Mouse (Mus musculus): ENCODE data around the gene Exosc10. TPM values are rescaled to one million over a fixed set of nuclear protein-coding genes. Genes with fewer than 3 reads are reported as not detected.
A peak's percentile ranks its signal among the peaks of the same experiment; 100 is the strongest.

Gene Exosc10
- polyA plus RNA-seq, 1 experiment from 2014 or later = 82.1 TPM

DNA sequence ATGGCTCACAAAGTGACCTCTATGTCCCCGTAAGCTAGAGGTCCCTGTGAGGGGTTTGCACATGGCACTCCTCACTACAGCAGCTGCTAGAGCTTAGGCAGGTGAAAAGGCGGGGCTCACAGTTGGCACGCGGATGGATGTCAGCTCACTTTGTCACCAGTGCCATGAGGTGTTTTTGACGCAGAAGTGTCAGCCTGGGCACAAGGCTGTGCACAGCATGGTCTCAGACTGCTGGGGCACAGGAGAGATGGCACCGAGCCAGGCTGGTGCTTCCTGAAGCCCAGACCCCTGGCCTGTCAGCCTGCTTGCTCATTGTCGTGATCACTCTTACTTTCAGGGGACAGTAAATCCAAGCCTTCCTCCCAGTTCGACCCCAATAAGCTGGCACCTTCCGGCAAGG, 22.5 kb downstream of the Exosc10 start:
- 86% methylated on average over 9 of the region's 9 CpGs for WGBS
- no peak overlapping the region for H3K4me2 ChIP-seq
- no peak overlapping the region for H3K27ac ChIP-seq
- no peaks in the 10 kb centered on the region for H3K4me1 ChIP-seq
- no peak overlapping the region for H3K4me3 ChIP-seq
- H3K9ac ChIP-seq = no peak overlapping the region
- peaks cover 74% of the 10 kb centered on the region for H3K36me3 ChIP-seq
- H3K27me3 ChIP-seq = no peaks in the 10 kb centered on the region
- H3K9me3 ChIP-seq = no peaks in the 10 kb centered on the region
- no peak for ATAC-seq (ENCODE audit: insufficient number of reproducible peaks, low FRiP score, low TSS enrichment, low read depth)

DNA sequence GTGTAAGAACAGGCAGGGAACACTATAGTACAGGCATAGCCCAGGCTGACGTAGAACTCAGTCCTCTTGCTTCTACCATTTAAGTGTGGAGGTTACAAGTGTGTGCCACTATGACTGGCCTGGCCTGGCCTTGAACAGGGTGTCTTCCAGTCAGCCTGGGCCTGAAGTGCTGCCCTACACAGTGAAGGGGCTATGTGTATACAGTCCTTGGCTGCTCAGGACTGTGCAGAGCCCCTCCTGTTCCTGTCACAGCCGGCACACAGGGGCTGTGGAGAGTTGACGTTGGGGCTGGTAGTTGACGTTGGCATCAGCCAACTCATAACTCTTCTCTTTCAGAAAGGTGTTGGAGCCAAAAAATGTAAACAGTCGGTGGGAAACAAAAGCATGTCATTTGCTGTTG, 23.2 kb downstream of the Exosc10 start:
- Histone ChIP-seq H3K9me3 (no peaks in the 10 kb centered on the region), H3K4me1 (no peaks in the 10 kb centered on the region), H3K9ac (no peak overlapping the region), H3K36me3 (peaks cover 67% of the 10 kb centered on the region), H3K4me3 (no peak overlapping the region), H3K27me3 (no peaks in the 10 kb centered on the region), H3K4me2 (no peak overlapping the region), H3K27ac (no peak overlapping the region)
- WGBS = 87% methylated on average over 5 of the region's 5 CpGs
- ATAC-seq (ENCODE audit: insufficient number of reproducible peaks, low FRiP score, low TSS enrichment, low read depth) = 0 out of 2 replicates have a peak, but pooled peaks have one; percentile 53

DNA sequence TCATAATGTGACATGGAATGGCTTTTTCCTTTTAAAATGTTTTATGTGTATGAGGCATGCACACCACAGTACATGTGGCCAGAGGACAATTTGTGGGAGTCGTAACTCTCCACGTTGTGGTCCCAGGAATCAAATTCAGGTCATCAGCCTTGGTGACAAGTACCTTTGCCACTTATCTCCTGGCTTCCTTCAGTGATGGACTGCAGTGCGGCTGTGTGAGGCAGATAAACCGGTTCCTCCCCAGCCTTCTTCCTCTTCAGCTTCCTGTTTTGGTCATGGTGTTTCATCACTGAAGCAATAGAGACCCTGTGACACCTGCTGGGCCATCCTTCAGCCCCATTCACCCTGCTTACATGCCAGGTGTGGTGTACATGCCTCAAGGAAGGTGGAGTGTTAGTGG, 25.0 kb downstream of the Exosc10 start:
- 69% methylated on average over 4 of the region's 4 CpGs for WGBS
- Histone ChIP-seq H3K4me3 (no peak overlapping the region), H3K36me3 (peaks cover 50% of the 10 kb centered on the region)

DNA sequence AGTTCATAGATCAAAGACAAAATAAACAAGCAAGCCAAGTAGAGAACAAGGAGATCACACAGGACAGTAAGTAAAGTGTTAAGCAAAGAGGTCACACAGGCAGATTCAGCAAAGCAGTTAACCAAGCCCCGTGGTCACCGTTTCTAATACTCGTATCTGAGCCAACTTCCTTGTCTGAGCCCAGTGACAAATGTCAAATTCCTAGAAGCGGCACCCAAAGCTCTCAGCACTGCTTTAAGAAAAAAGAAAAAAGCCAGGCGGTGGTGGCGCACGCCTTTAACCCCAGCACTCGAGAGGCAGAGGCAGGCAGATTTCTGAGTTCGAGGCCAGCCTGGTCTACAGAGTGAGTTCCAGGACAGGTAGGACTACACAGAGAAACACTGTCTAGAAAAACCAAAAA, 28.4 kb downstream of the Exosc10 start:
- Histone ChIP-seq H3K4me3 (no peak overlapping the region), H3K4me2 (no peak overlapping the region), H3K9ac (no peak overlapping the region), H3K36me3 (peaks cover 16% of the 10 kb centered on the region), H3K9me3 (no peaks in the 10 kb centered on the region), H3K27me3 (no peaks in the 10 kb centered on the region), H3K27ac (no peak overlapping the region), H3K4me1 (peaks cover 3% of the 10 kb centered on the region)
- no peak for ATAC-seq (ENCODE audit: insufficient number of reproducible peaks, low FRiP score, low TSS enrichment, low read depth)
- WGBS = 70% methylated on average over 9 of the region's 9 CpGs

More for the DNA sequence above, 25.0 kb downstream of the Exosc10 start:
- no peaks in the 10 kb centered on the region for H3K27me3 ChIP-seq
- no peak overlapping the region for H3K4me2 ChIP-seq
- no peaks in the 10 kb centered on the region for H3K9me3 ChIP-seq
- no peaks in the 10 kb centered on the region for H3K4me1 ChIP-seq
- no peak for ATAC-seq (ENCODE audit: insufficient number of reproducible peaks, low FRiP score, low TSS enrichment, low read depth)
- no peak overlapping the region for H3K9ac ChIP-seq
- H3K27ac ChIP-seq = no peak overlapping the region

DNA sequence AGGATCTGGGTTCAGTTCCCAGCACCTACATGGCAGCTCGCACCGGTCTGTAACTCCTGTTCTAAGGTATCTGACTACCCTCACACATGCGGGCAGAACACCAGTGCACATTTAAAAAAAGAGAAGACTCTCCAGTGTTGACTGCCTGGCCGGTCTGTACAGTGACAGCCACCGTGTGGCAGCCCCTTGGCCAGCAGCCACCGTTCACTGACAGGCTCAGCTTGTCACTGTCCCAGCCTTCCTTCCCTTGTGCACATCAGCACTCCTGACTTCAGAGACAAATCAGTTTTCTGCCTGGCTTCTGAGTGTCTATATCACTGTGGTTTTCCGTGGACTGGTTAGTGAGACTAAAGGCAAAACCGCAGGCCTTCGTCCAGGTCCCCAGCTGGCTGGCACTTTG, 30.6 kb downstream of the Exosc10 start:
- no peak for ATAC-seq (ENCODE audit: insufficient number of reproducible peaks, low FRiP score, low TSS enrichment, low read depth)
- Histone ChIP-seq H3K36me3 (peaks cover 13% of the 10 kb centered on the region), H3K4me3 (no peak overlapping the region), H3K9me3 (no peaks in the 10 kb centered on the region), H3K4me2 (no peak overlapping the region), H3K9ac (no peak overlapping the region), H3K27me3 (no peaks in the 10 kb centered on the region), H3K27ac (no peak overlapping the region), H3K4me1 (peaks cover 21% of the 10 kb centered on the region)
- WGBS = 83% methylated on average over 9 of the region's 9 CpGs

DNA sequence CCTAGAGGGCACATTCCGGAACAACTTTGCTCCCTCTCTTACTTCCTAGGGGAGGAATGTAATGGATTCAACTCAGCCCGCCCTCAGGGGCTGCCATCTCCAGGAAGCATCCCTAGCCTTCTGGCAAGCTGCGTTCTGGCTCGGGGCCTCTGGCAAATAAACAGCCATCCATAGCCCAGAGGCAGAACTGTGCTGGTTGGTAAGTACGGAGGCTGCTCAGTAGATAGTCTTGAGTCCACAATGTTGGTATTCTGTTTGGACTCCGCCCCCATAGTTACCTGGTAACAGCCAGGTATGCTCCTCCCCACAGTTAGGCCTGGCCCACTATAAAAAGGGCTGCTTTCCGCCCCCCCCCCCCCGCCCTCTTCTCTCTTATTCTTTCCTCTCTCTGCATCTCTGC, 31.3 kb downstream of the Exosc10 start:
- Histone ChIP-seq H3K9ac (no peak overlapping the region), H3K4me2 (no peak overlapping the region), H3K9me3 (no peaks in the 10 kb centered on the region), H3K27me3 (no peaks in the 10 kb centered on the region), H3K4me1 (peaks cover 23% of the 10 kb centered on the region), H3K4me3 (no peak overlapping the region), H3K36me3 (peaks cover 21% of the 10 kb centered on the region), H3K27ac (no peak overlapping the region)
- no peak for ATAC-seq (ENCODE audit: insufficient number of reproducible peaks, low FRiP score, low TSS enrichment, low read depth)
- WGBS = 62% methylated on average over 7 of the region's 8 CpGs

DNA sequence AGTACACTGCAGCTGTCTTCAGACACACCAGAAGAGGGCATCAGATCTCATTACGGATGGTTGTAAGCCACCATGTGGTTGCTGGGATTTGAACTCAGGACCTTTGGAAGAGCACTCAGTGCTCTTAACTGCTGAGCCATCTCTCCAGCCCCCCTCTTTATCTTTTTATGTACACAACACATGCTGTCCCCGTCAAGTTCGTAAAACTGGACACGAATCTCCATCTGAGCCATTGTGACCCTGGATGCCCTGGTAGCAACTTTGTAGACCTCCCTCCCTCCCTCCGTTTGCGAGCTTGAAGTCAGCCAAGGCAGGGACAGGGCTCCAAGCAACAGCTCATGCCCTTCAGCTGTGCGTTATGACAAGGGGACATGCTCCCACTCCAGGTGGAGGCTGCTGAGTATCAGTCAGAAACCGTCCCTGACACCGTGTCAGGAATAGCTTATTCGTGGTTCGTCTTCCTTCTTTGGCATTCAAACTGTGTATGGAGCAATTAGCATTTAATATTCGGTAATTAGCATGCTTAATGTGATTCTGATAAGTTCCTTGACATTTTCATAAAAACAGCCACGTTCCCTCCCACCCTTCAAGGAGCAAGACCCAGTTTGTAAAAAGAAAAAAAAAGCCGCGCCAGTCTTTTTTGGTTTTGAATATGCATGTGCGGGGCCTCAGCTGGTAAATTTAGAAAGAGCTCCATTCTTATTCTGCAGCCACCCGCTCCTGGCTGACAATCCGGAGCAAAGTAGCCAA, 32.4 kb downstream of the Exosc10 start:
- Histone ChIP-seq H3K4me2 (peak overlapping the region; percentile 79), H3K4me3 (peak overlapping the region; percentile 99), H3K27me3 (no peaks in the 10 kb centered on the region), H3K36me3 (peaks cover 31% of the 10 kb centered on the region), H3K9ac (0 out of 2 replicates have a peak overlapping the region, but pooled peaks have one; percentile 26), H3K27ac (peak overlapping the region; percentile 79), H3K4me1 (peaks cover 23% of the 10 kb centered on the region), H3K9me3 (no peaks in the 10 kb centered on the region)
- 6% methylated on average over 18 of the region's 18 CpGs for WGBS
- no peak for ATAC-seq (ENCODE audit: insufficient number of reproducible peaks, low FRiP score, low TSS enrichment, low read depth)

DNA sequence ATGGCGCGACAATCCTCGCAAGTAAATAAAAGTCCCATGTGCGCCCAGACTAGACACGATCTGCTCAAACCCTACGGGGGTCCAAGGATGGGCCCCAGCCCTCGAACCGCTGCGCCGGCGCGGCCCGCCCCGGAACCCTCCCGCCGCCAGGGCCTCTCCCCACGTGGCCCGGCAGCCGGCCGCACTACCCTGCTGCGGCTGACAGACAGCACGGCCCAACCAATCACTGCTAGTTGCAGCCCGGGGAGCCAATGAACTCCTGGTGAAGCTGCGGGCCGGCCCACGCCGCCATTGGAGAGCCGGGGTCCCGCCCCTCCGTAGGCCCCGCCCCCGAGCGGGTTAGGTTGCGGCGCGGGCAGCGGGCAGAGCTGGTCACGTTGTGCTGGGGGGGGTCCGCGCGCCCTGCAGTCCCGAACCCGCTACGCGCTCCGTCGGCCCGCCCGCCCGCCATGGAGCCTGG, 33.0 kb downstream of the Exosc10 start, which contains the start of gene Srm:
TSS of gene Srm (plus strand) at position 333 of the 460 bp plus-strand sequence.
- Histone ChIP-seq H3K4me3 (peak within 1 kb of the TSS; percentile 99), H3K9ac (peak within 1 kb of the TSS; percentile 85), H3K4me1 (peaks cover 23% of the 10 kb centered on the region), H3K36me3 (peaks cover 37% of the 10 kb centered on the region), H3K27ac (peak within 1 kb of the TSS; percentile 79), H3K27me3 (no peaks in the 10 kb centered on the region), H3K9me3 (no peaks in the 10 kb centered on the region), H3K4me2 (peak within 1 kb of the TSS; percentile 79)
- peak; percentile 98 for ATAC-seq (ENCODE audit: insufficient number of reproducible peaks, low FRiP score, low TSS enrichment, low read depth)
- under 1% methylated on average over 49 of the region's 50 CpGs for WGBS

DNA sequence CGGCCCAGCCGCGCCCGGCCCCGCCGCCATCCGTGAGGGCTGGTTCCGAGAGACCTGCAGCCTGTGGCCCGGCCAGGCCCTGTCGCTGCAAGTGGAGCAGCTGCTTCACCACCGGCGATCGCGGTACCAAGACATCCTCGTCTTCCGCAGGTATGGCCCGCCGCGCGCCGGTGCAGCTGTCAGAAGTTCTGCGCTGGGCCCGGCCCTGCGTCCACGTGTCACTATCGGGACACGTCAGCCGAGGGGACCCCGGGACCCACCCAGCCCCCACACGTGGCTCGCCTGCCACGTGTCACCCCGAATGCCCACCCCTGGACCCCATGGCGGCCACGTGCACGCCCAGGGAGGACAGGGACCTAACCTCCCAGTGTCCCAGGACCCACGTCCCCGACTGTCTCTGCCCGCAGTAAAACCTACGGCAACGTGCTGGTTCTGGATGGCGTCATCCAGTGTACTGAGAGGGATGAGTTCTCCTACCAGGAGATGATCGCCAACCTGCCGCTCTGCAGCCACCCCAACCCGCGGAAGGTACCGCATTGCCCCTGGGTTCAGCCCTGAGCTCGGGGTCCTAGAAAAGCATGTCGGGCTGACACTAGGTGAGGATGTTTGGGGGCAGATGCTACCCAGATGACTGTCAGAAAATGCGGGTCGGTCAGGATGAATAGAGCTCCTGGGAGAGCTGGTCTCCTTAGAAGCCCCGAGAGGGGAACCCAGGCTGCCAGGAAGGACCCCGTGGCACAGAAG, 33.6 kb downstream of the Exosc10 start:
- Histone ChIP-seq H3K4me2 (peak overlapping the region; percentile 79), H3K27ac (peak overlapping the region; percentile 75), H3K4me1 (peaks cover 23% of the 10 kb centered on the region), H3K4me3 (peak overlapping the region; percentile 99), H3K36me3 (peaks cover 43% of the 10 kb centered on the region), H3K9me3 (no peaks in the 10 kb centered on the region), H3K9ac (peak overlapping the region; percentile 85), H3K27me3 (no peaks in the 10 kb centered on the region)
- WGBS = under 1% methylated on average over 52 of the region's 53 CpGs
- ATAC-seq (ENCODE audit: insufficient number of reproducible peaks, low FRiP score, low TSS enrichment, low read depth) = peak; percentile 3

DNA sequence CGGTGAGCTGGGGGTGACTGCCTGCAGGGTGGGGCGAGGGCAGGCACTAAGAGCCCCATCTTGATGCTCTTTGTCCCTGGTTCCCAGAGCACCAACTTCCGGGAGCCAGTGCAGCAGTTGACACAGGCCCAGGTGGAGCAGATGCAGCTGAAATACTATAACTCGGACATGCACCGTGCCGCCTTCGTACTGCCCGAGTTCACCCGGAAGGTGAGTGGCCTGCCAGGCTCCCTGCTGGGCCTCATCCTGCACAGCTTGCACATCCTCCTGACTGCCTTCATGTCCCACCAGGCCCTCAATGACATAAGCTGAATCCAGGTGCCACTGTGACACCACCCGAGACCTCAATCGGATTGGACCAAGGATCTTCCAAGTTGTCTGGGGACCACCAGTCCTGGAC, 35.8 kb downstream of the Exosc10 start:
- WGBS = 95% methylated on average over 11 of the region's 11 CpGs
- ATAC-seq (ENCODE audit: insufficient number of reproducible peaks, low FRiP score, low TSS enrichment, low read depth) = no peak
- Histone ChIP-seq H3K4me2 (no peak overlapping the region), H3K4me1 (peaks cover 23% of the 10 kb centered on the region), H3K9me3 (no peaks in the 10 kb centered on the region), H3K4me3 (no peak overlapping the region), H3K27me3 (no peaks in the 10 kb centered on the region), H3K27ac (no peak overlapping the region), H3K36me3 (peaks cover 63% of the 10 kb centered on the region), H3K9ac (no peak overlapping the region)

DNA sequence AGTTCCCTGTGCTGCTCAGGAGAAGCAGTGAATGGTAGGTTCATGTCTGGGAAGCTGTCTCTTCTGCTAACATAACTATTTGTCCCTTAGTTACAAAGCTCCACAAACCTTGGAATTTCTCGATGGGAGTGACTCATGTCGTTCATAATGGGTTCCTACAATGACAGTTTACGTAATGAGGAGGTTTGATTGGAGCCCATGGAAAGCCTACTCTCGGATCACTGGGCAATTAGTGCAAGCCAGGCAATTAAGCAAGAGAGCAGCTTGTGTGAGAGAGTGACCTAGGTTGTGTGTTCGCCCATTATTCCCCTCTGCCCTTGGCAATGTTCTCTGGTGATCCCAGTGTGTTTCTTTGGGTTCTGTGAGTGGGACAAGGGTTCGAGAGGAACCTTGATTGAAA, 37.7 kb downstream of the Exosc10 start:
- WGBS = 82% methylated on average over 6 of the region's 6 CpGs
- H3K9me3 ChIP-seq = no peaks in the 10 kb centered on the region
- H3K36me3 ChIP-seq = peaks cover 71% of the 10 kb centered on the region
- no peak overlapping the region for H3K9ac ChIP-seq
- H3K4me2 ChIP-seq = no peak overlapping the region
- ATAC-seq (ENCODE audit: insufficient number of reproducible peaks, low FRiP score, low TSS enrichment, low read depth) = no peak
- no peak overlapping the region for H3K4me3 ChIP-seq
- H3K27me3 ChIP-seq = no peaks in the 10 kb centered on the region
- H3K27ac ChIP-seq = no peak overlapping the region
- peaks cover 20% of the 10 kb centered on the region for H3K4me1 ChIP-seq

DNA sequence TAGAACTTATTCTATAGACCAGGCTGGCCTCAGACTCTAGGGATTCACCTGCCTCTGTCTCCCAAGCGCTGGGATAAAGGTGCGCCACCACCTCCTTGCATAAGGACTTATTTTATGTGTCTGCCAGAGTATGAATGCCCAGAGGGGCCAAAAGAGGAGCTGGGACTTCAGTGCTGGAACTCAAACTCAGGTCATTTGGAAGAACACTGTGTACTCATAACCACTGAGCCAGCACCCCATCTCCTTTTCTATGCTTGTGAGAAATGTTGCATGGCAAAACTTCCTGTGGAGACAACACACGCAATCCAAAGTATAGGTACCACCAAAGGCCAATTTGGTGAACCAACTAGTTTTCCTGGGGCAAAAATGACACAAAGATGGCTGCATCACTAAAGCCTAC, 38.5 kb downstream of the Exosc10 start:
- Histone ChIP-seq H3K36me3 (peaks cover 71% of the 10 kb centered on the region), H3K27me3 (no peaks in the 10 kb centered on the region), H3K9me3 (no peaks in the 10 kb centered on the region), H3K4me2 (no peak overlapping the region), H3K9ac (no peak overlapping the region), H3K4me1 (peaks cover 20% of the 10 kb centered on the region), H3K27ac (no peak overlapping the region), H3K4me3 (no peak overlapping the region)
- 98% methylated on average over 3 of the region's 3 CpGs for WGBS
- ATAC-seq (ENCODE audit: insufficient number of reproducible peaks, low FRiP score, low TSS enrichment, low read depth) = no peak

Measured in limb, embryonic 15.5 days (tissue).